Mouse (Mus musculus): ENCODE results near the gene Rgl2.

The Rgl2 gene

GRCm38 (mm10) chr17:33918293-33919203 lies 10.8 kb upstream of the Rgl2 start:
- in situ Hi-C loops (cut with MboI; ENCODE audit: low pct_unique_long_range_greater_than_20kb in 1 of 2, low sequenced_read_pairs in 2 of 2, unreplicated experiment in 1 of 2), result no loop called here

DNA sequence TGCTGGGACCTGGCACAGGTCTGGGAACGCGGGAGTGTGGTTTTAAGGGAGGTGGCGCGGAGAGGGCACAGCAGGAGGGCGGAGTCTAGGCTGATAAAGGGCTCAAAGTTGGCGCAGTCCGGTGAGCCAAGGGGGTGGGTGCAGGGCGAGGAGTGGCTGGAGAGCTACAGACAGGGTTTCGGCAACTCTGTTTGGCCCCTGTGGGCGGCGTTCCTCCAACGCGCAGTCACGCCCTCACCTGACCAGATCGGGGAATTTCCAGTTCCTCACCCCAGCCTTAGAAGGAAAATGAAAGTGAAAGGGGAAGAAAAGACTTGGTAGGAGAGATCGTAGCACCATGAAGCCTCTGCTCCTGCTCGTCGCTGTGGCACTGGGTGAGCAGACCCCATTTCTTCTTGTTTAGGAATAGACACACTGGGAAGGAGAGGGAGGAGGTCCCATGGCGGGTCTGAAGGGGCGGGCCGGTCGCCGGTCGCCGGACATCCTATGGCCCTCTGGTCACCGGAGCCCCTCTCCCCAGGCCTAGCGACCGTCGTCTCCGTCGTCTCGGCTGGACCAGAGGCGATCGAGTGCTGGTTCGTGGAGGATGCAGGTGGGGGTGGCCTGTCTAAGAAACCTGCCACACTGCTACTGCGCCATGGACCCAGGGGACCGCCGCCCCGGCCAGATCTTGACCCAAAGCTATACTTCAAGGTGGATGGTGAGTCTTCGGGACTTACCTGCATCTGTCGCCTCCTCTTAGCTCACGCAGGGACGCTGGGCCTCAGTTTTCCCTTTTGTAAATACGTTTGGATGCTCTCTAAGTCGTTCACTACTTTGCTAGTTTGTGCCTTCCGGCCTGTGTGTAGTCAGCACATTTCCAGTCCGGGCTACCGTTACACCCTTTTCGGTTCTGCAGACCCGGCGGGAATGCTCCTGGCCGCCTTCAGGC lies 9.7 kb upstream of the Rgl2 start:
- in situ Hi-C loops (cut with MboI; ENCODE audit: low pct_unique_long_range_greater_than_20kb in 1 of 2, low sequenced_read_pairs in 2 of 2, unreplicated experiment in 1 of 2), result no loop called here

DNA sequence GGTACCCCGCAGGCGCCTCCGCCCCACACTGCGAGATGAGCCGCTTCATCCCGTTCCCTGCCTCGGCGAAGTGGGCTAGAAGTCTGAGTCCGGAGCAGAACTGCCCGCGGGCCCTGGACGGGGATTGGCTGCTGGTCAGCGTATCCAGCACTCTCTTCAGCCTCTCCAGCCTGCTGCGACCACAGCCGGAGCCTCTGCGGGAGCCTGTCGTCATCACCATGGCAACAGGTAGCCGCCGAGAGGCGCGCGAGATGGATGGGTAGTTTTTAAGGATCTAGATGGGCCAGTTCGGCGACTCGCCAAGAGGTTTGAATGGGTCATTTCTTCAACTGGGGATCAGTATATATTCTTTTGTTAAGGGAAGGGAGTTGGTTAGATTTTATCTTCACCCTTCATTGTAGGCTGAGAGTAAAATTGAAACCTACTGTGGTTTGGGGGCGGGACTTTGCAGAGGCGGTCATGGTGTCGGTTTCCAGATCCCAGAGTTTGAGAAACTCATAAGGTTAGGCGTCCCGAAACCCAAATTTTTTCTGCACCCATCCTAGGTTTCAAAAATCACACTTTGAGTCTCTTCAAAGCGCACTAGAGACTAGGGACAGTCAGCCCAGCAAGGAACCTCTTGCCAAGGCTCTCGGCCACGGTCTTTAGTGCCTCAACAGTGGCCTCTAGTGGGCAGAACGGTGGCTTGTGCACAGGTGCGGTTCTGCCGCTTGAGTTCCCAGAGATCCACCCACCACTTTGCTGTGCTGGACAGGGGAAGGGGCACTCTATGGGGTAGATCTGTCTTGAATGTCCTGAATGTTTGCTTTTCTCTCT lies 8.9 kb upstream of the Rgl2 start:
- in situ Hi-C loops (cut with MboI; ENCODE audit: low pct_unique_long_range_greater_than_20kb in 1 of 2, low sequenced_read_pairs in 2 of 2, unreplicated experiment in 1 of 2), result no loop called here

- in situ Hi-C loops (cut with MboI; ENCODE audit: low pct_unique_long_range_greater_than_20kb in 1 of 2, low sequenced_read_pairs in 2 of 2, unreplicated experiment in 1 of 2), result no loop called here
Measured at GRCm38 (mm10) chr17:33921361-33921760, 8.0 kb upstream of the Rgl2 start.

DNA sequence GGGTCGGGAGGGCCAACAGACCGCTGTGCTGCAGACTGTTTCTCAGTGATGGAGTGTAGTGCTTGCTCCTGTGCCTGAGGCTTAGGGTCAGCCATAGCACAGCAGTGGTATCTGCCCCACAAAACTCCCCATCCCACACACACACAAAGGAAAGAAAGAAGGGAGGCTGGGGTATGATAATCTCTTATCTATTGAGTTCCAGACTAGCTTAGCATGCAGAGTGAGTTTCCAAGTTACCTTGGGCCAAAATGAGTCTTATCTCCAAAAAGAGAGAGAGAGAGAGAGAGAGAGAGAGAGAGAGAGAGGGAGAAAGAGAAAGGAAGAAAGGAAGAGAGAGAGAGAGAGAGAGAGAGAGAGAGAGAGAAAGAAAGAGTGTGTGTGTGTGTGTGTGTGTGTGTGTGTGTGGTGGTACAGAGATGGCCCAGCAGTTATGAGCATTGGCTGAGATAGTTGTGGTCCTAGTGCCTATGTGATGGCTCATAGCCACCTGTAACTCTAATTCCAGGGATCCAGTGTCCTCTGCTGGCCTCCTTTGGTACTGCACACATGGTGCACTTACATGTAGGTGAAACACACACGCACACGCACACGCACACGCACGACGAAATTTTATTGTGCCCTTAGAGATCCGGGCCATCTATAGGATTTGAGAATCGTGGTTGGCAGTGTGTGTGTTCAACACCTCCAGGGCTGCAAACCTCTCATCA lies 4.6 kb upstream of the Rgl2 start:
- in situ Hi-C loops (cut with MboI; ENCODE audit: low pct_unique_long_range_greater_than_20kb in 1 of 2, low sequenced_read_pairs in 2 of 2, unreplicated experiment in 1 of 2), result no loop called here

GRCm38 (mm10) chr17:33925406-33926116 lies 3.8 kb upstream of the Rgl2 start:
- in situ Hi-C loops (cut with MboI; ENCODE audit: low pct_unique_long_range_greater_than_20kb in 1 of 2, low sequenced_read_pairs in 2 of 2, unreplicated experiment in 1 of 2), result no loop called here

GRCm38 (mm10) chr17:33926207-33926932 lies 3.0 kb upstream of the Rgl2 start:
- in situ Hi-C loops (cut with MboI; ENCODE audit: low pct_unique_long_range_greater_than_20kb in 1 of 2, low sequenced_read_pairs in 2 of 2, unreplicated experiment in 1 of 2), result no loop called here

GRCm38 (mm10) chr17:33928251-33928947 lies 944 bp upstream of the Rgl2 start:
- in situ Hi-C loops (cut with MboI; ENCODE audit: low pct_unique_long_range_greater_than_20kb in 1 of 2, low sequenced_read_pairs in 2 of 2, unreplicated experiment in 1 of 2), result no loop called here

DNA sequence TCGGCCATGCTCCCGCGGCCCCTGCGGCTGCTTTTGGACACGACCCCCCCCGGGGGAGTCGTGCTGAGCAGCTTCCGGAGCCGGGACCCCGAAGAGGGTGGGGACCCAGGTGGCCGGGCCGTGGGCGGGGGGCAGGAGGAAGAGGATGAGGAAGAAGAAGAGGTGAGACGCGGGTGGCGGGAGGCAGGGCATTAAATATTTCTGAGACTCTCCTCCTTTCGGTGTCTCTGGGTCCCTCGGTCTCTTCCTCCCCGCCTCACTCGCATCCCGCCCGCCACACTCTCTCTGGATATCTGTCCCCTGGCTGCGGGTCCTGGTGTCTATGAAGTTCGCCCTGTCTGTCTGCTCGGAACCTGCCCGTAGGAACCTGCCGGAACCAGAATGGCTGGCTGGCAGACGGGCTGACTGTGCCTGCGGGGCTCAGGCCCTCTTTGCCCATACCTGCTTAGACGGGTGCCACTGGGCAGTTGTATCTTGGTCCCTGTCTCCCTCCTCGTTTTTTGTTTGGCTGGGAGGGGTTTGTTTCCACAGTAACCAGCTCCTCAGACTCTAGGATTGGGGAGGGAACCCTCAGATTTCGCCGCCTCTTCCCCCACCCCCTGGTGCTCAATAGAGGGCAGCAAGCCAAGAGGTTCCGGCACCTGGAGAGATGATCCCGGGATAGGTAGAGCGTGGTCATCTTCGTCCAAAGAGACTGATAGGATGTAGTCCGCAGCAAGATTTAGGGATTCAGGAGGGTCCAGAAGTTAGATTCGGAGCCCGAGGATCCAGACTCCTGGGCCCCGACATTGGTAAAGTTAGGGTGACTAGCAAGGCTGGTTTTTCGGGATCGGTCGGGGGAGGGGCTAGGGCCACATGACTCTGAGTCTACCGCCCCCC lies 1.2 kb downstream of the Rgl2 start:
- in situ Hi-C loops (cut with MboI; ENCODE audit: low pct_unique_long_range_greater_than_20kb in 1 of 2, low sequenced_read_pairs in 2 of 2, unreplicated experiment in 1 of 2), result loop anchor here in 1 of 2 experiments (5.0 kb wide), 1 partner anchor 38 kb away; the partner anchor contains the start of gene Kifc1

- in situ Hi-C loops (cut with MboI; ENCODE audit: low pct_unique_long_range_greater_than_20kb in 1 of 2, low sequenced_read_pairs in 2 of 2, unreplicated experiment in 1 of 2), result loop anchor here in 1 of 2 experiments (5.0 kb wide), 1 partner anchor 39 kb away; the partner anchor contains the start of gene Kifc1
Measured at GRCm38 (mm10) chr17:33931159-33931866, 2.0 kb downstream of the Rgl2 start.

DNA sequence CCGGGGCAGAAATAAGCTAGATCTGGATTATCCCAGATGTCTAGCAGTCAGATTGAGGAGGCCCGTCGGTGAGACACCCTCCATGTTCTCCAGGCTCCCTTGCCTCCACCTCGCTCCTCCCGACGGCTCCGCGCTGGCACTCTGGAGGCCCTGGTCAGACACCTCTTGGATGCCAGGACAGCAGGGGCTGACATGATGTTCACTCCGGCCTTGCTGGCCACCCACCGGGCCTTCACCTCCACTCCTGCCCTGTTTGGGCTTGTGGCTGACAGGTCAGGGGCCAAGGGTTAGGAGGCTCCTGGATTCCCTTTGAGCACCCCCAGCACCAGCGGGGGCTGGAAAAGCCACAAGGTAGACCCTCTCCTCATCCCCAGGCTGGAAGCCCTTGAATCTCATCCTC lies 2.6 kb downstream of the Rgl2 start:
- in situ Hi-C loops (cut with MboI; ENCODE audit: low pct_unique_long_range_greater_than_20kb in 1 of 2, low sequenced_read_pairs in 2 of 2, unreplicated experiment in 1 of 2), result loop anchor here in 1 of 2 experiments (5.0 kb wide), 1 partner anchor 40 kb away; the partner anchor contains the start of gene Kifc1

GRCm38 (mm10) chr17:33932448-33932847 lies 3.1 kb downstream of the Rgl2 start:
- in situ Hi-C loops (cut with MboI; ENCODE audit: low pct_unique_long_range_greater_than_20kb in 1 of 2, low sequenced_read_pairs in 2 of 2, unreplicated experiment in 1 of 2), result loop anchor here in 1 of 2 experiments (5.0 kb wide), 1 partner anchor 40 kb away; the partner anchor contains the start of gene Kifc1

DNA sequence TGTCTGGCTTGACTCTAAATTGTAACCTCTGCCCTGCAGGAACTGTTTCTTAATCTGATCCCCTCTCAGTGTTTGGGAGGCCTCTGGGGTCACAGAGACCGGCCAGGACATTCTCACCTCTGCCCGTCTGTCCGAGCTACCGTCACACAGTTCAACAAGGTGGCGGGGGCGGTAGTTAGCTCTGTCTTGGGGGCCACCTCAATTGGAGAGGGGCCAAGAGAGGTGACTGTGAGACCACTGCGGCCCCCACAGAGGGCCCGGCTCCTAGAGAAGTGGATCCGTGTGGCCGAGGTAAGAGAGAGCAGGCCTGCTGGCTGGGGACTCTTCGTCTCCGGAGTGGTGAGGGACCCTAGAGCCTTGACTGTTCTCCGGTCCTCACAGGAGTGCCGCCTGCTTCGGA lies 3.6 kb downstream of the Rgl2 start:
- in situ Hi-C loops (cut with MboI; ENCODE audit: low pct_unique_long_range_greater_than_20kb in 1 of 2, low sequenced_read_pairs in 2 of 2, unreplicated experiment in 1 of 2), result loop anchor here in 1 of 2 experiments (5.0 kb wide), 1 partner anchor 41 kb away; the partner anchor contains the start of gene Kifc1

- in situ Hi-C loops (cut with MboI; ENCODE audit: low pct_unique_long_range_greater_than_20kb in 1 of 2, low sequenced_read_pairs in 2 of 2, unreplicated experiment in 1 of 2), result no loop called here
Measured at GRCm38 (mm10) chr17:33935422-33936055, 6.2 kb downstream of the Rgl2 start.

Measured in mouse embryonic stem cell (cell line).